Mouse (Mus musculus): ENCODE measurements at regions not wholly inside any gene's neighbourhood (a gene's known extent, or its start where the extent isn't known, plus 50 kb on each side); places are given as distances from the start of the nearest gene placed in this dataset.

DNA sequence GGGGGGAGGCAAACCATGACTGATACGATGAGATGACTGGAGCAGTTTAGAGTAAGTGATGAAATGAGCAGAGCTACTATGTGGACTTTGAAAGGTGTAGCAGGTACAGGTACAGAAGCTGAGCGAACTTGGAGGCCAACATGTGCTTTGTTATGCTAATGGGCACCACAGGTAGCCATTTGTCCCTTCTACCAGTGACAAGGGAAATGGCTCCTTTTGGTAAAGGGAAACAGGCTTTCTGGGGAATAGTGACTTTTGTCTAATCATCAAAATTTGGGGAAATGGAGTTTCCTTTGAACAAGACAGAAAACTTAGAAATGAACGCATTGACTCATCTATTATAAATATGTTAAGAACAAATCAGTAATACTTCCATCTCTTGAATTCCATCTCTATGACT, 368.8 kb downstream of the Insc start:
- H3K27ac ChIP-seq (ENCODE audit: low read length) = no peak overlapping the region
- no peaks in the 10 kb centered on the region for H3K9me3 ChIP-seq (ENCODE audit: control insufficient read depth, low read length)
- no peak overlapping the region for H3K4me3 ChIP-seq (ENCODE audit: low read length)
- no peak for ATAC-seq
- no peaks in the 10 kb centered on the region for H3K36me3 ChIP-seq (ENCODE audit: control insufficient read depth, insufficient read depth, low read length)
- no peaks in the 10 kb centered on the region for H3K27me3 ChIP-seq (replicated peaks; ENCODE audit: control insufficient read depth, insufficient read depth, low read length)
- H3K9ac ChIP-seq (ENCODE audit: low read depth, low read length) = no peak overlapping the region
- WGBS = 65% methylated on average over 3 of the region's 3 CpGs
- no peaks in the 10 kb centered on the region for H3K4me1 ChIP-seq (ENCODE audit: control insufficient read depth, insufficient read depth, low read length)
- H3K4me2 ChIP-seq (ENCODE audit: low read depth, low read length) = no peak overlapping the region

DNA sequence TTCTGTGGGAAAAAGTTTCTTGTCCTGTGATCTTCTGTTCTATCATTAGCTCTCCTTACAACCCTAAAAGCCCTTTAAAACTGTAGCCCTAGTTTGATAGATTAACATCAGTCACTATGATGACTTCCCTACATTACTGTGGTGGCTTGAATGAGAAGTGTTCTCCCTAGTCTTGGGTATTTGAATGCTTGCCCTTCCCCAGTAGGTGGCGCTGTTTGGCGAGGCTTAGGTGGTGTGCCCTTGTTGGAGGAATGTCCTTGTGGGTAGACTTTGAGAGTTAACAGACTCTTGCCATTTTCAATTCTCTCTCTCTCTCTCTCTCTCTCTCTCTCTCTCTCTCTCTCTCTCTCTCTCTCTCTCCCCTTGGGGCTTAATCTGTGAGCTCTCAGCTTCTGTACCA, 379.8 kb downstream of the Insc start:
- no peaks in the 10 kb centered on the region for H3K4me1 ChIP-seq (ENCODE audit: control insufficient read depth, insufficient read depth, low read length)
- WGBS = 40% methylated on average over 2 of the region's 2 CpGs
- no peaks in the 10 kb centered on the region for H3K36me3 ChIP-seq (ENCODE audit: control insufficient read depth, insufficient read depth, low read length)
- no peak overlapping the region for H3K27ac ChIP-seq (ENCODE audit: low read length)
- H3K9me3 ChIP-seq (ENCODE audit: control insufficient read depth, low read length) = no peaks in the 10 kb centered on the region
- no peak overlapping the region for H3K9ac ChIP-seq (ENCODE audit: low read depth, low read length)
- H3K4me3 ChIP-seq (ENCODE audit: low read length) = no peak overlapping the region
- ATAC-seq = no peak
- H3K27me3 ChIP-seq (replicated peaks; ENCODE audit: control insufficient read depth, insufficient read depth, low read length) = no peaks in the 10 kb centered on the region
- H3K4me2 ChIP-seq (ENCODE audit: low read depth, low read length) = no peak overlapping the region

DNA sequence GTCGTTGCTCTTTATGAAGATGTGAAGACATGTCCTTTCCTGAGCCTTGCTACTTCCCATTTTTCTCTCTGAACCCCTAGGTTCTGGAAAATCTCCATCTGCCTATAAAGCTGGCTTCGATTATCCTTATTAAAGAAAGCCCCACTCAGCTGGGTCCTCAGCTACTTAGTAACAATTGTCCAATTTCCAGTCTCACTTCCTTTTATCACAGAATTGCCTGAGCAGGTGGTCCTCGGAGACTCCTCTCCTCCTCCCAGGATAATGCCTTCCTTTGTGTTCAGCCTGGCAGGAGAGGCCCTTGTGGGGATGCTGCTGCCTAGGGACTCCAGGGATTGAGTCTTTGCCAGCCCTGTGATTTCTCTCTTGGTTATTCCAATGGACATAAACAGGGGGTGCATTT, 385.5 kb downstream of the Insc start:
- Histone ChIP-seq H3K4me2 (ENCODE audit: low read depth, low read length) (no peak overlapping the region), H3K4me1 (ENCODE audit: control insufficient read depth, insufficient read depth, low read length) (no peaks in the 10 kb centered on the region), H3K36me3 (ENCODE audit: control insufficient read depth, insufficient read depth, low read length) (no peaks in the 10 kb centered on the region), H3K9ac (ENCODE audit: low read depth, low read length) (no peak overlapping the region), H3K27me3 (replicated peaks; ENCODE audit: control insufficient read depth, insufficient read depth, low read length) (no peaks in the 10 kb centered on the region), H3K9me3 (ENCODE audit: control insufficient read depth, low read length) (no peaks in the 10 kb centered on the region), H3K27ac (ENCODE audit: low read length) (no peak overlapping the region), H3K4me3 (ENCODE audit: low read length) (no peak overlapping the region)
- WGBS = 35% methylated on average over 3 of the region's 3 CpGs
- ATAC-seq = no peak

DNA sequence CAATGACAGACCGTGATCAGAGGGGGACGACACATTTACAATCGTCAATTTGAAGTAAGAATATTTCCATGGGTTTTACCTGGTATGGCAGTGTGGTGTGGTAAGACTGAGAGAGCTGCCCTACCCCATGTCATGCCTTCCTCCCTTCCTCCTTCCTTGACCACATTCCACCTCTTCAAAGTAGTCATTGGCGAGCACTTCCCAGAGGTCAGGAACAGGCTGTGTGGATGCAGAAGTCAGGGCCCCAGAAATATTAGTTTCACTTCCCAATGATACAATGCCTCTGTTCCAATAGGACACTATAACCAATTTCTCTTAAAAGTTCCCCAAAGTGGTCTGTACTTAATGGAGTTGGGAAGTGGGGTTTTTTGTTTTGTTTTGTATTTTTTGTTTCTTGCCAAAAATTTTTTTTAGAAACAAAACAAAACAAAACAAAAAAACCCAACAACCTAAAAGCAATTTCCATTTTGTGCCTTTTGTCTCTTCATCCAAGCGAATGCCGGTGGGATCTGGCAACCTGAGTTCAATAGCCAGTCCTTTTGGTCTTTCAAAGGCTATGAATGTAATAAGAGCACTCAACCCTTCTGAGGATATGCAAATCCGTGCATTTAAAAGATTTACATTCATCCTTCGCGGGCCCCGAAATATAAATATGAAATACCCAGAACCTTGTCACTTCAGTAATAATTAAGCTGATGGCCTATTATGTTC, 387.9 kb downstream of the Insc start:
- H3K27ac ChIP-seq (ENCODE audit: low read length) = no peak overlapping the region
- no peak overlapping the region for H3K9ac ChIP-seq (ENCODE audit: low read depth, low read length)
- no peaks in the 10 kb centered on the region for H3K4me1 ChIP-seq (ENCODE audit: control insufficient read depth, insufficient read depth, low read length)
- H3K27me3 ChIP-seq (replicated peaks; ENCODE audit: control insufficient read depth, insufficient read depth, low read length) = no peaks in the 10 kb centered on the region
- no peak overlapping the region for H3K4me2 ChIP-seq (ENCODE audit: low read depth, low read length)
- no peaks in the 10 kb centered on the region for H3K9me3 ChIP-seq (ENCODE audit: control insufficient read depth, low read length)
- ATAC-seq = no peak
- WGBS = 87% methylated on average over 10 of the region's 10 CpGs
- no peak overlapping the region for H3K4me3 ChIP-seq (ENCODE audit: low read length)
- H3K36me3 ChIP-seq (ENCODE audit: control insufficient read depth, insufficient read depth, low read length) = no peaks in the 10 kb centered on the region

DNA sequence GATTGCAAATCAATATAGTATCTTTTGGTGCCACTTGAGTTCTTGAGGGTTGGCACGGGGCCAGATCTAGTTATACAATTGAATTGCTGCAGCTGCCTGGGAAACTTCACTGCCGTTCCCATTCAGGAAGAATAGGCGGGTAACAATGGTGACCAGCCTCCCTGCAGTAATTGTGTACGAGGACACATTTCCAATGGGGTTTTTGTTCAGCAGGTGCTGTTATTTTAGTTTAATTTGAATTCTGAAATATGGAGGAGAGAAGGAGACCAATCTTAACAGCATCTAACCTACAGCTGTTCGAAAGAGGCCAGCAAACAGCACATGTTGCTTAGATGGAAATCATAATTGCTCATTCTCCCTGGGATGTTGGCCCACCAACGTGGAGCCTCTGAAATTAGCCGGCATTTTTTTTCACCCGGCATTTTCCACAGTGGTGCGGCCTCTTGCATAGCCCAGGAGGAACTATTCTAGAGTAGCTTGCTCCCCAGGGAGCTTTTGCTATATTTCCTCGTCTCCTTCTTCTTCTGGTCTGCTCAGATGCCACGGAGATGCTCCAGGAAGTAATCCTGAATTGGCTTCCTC, 388.6 kb downstream of the Insc start:
- 61% methylated on average over 11 of the region's 11 CpGs for WGBS
- H3K36me3 ChIP-seq (ENCODE audit: control insufficient read depth, insufficient read depth, low read length) = no peaks in the 10 kb centered on the region
- no peak overlapping the region for H3K4me2 ChIP-seq (ENCODE audit: low read depth, low read length)
- no peaks in the 10 kb centered on the region for H3K4me1 ChIP-seq (ENCODE audit: control insufficient read depth, insufficient read depth, low read length)
- no peaks in the 10 kb centered on the region for H3K9me3 ChIP-seq (ENCODE audit: control insufficient read depth, low read length)
- H3K9ac ChIP-seq (ENCODE audit: low read depth, low read length) = no peak overlapping the region
- no peak overlapping the region for H3K27ac ChIP-seq (ENCODE audit: low read length)
- no peak overlapping the region for H3K4me3 ChIP-seq (ENCODE audit: low read length)
- H3K27me3 ChIP-seq (replicated peaks; ENCODE audit: control insufficient read depth, insufficient read depth, low read length) = no peaks in the 10 kb centered on the region
- no peak for ATAC-seq

DNA sequence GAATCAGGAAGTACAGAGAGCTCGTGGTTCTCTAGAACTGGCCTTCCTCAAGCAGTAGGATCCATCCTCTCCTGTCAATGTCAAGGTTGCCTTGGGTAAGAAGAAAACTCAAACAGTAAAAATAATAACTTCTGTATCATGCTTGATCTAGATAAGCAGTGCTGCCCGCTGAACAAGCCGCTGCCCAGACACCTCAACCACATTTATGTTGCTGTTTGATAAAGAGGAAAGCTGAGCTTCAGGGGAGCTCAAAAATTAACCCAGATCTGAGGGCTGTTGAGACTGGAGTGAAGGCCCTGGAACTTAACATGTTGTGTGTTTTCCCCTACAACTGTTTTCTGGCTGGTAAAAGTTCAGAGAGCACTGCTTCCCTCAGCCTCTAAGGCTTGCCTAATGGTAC, 389.1 kb downstream of the Insc start:
- no peak for ATAC-seq
- Histone ChIP-seq H3K9me3 (ENCODE audit: control insufficient read depth, low read length) (no peaks in the 10 kb centered on the region), H3K27me3 (replicated peaks; ENCODE audit: control insufficient read depth, insufficient read depth, low read length) (no peaks in the 10 kb centered on the region), H3K36me3 (ENCODE audit: control insufficient read depth, insufficient read depth, low read length) (no peaks in the 10 kb centered on the region), H3K27ac (ENCODE audit: low read length) (no peak overlapping the region), H3K4me3 (ENCODE audit: low read length) (no peak overlapping the region), H3K4me2 (ENCODE audit: low read depth, low read length) (no peak overlapping the region), H3K4me1 (ENCODE audit: control insufficient read depth, insufficient read depth, low read length) (no peaks in the 10 kb centered on the region), H3K9ac (ENCODE audit: low read depth, low read length) (no peak overlapping the region)
- 60% methylated on average over 3 of the region's 3 CpGs for WGBS

DNA sequence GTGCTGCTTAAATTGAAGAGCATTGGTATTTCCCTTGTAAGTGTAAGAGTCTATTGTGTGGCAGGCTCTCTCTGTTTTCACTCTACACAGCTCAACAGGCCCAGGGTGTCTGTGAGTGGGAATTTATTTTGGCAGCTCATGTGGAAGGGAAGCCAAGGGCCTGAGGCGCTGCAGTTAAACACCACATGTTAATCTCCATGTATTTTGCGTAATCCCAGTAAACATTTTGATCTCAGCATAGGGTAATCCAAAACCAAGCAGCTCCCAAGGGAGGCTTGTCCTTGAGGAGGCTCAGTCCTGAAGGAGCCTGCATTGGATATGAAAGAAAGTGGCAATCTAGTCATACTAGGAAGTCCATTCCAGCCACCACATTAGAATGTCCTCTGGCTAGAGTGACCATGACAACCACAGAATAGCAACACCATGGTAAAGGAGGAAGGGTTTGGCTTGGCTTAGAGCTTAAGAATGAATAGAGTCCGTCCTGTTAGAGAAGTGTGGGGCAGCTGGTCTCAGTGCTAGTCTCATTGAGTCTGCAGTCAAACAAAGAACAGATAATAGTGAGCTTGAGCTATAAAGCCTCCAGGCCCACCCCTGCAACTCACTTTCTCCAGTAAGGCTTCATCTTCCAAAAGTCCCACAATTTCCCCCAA, 391.6 kb downstream of the Insc start:
- ATAC-seq = no peak
- no peaks in the 10 kb centered on the region for H3K36me3 ChIP-seq (ENCODE audit: control insufficient read depth, insufficient read depth, low read length)
- no peak overlapping the region for H3K4me3 ChIP-seq (ENCODE audit: low read length)
- 83% methylated on average over 3 of the region's 3 CpGs for WGBS
- no peak overlapping the region for H3K27ac ChIP-seq (ENCODE audit: low read length)
- H3K4me1 ChIP-seq (ENCODE audit: control insufficient read depth, insufficient read depth, low read length) = no peaks in the 10 kb centered on the region
- no peak overlapping the region for H3K9ac ChIP-seq (ENCODE audit: low read depth, low read length)
- no peaks in the 10 kb centered on the region for H3K9me3 ChIP-seq (ENCODE audit: control insufficient read depth, low read length)
- no peak overlapping the region for H3K4me2 ChIP-seq (ENCODE audit: low read depth, low read length)
- H3K27me3 ChIP-seq (replicated peaks; ENCODE audit: control insufficient read depth, insufficient read depth, low read length) = no peaks in the 10 kb centered on the region

DNA sequence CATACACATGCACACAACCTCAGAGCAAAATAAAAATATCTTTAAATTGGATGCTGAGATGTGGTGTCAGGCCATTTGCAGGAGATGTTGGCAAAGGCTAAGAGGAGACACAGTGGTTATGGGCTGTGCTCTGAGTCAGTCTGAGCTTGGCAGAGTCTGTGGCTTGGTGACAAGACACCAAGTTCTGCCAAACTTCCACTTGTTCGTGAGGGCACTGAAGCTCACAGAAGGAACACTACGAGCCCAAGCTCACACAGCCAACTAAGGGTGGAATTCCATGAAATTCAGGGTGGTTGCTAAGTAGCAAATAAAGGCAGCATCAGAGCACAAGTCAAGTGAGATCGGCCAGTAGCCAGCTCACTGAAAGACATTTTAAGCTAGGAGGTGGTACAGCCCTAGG, 396.8 kb downstream of the Insc start:
- no peak overlapping the region for H3K4me2 ChIP-seq (ENCODE audit: low read depth, low read length)
- no peak overlapping the region for H3K9ac ChIP-seq (ENCODE audit: low read depth, low read length)
- ATAC-seq = no peak
- H3K4me3 ChIP-seq (ENCODE audit: low read length) = no peak overlapping the region
- H3K36me3 ChIP-seq (ENCODE audit: control insufficient read depth, insufficient read depth, low read length) = no peaks in the 10 kb centered on the region
- H3K27ac ChIP-seq (ENCODE audit: low read length) = no peak overlapping the region
- no peaks in the 10 kb centered on the region for H3K27me3 ChIP-seq (replicated peaks; ENCODE audit: control insufficient read depth, insufficient read depth, low read length)
- WGBS = 79% methylated on average over 3 of the region's 3 CpGs
- H3K9me3 ChIP-seq (ENCODE audit: control insufficient read depth, low read length) = no peaks in the 10 kb centered on the region
- H3K4me1 ChIP-seq (ENCODE audit: control insufficient read depth, insufficient read depth, low read length) = no peaks in the 10 kb centered on the region

DNA sequence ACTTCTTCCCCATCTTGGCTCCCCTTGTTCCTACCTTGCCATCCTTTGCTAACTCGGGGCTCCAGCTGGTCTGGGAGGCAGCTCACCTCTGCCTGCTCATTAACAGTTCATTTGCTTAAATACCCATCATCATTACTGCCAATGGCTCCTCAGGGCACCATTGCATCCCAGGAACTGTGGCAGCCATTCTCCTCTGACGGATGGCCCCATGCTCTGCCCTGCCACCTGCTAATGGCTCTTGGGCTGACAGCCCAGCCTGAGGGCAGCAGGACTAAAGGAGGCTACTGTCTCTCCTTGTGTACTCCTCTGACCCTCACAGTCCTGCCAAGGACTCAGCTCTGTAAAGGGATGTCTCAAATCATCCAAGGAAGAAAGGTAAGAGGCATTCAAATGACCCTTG, 398.7 kb downstream of the Insc start:
- H3K4me3 ChIP-seq (ENCODE audit: low read length) = no peak overlapping the region
- ATAC-seq = no peak
- no peak overlapping the region for H3K9ac ChIP-seq (ENCODE audit: low read depth, low read length)
- no peaks in the 10 kb centered on the region for H3K27me3 ChIP-seq (replicated peaks; ENCODE audit: control insufficient read depth, insufficient read depth, low read length)
- no peaks in the 10 kb centered on the region for H3K4me1 ChIP-seq (ENCODE audit: control insufficient read depth, insufficient read depth, low read length)
- WGBS = 71% methylated on average over 2 of the region's 2 CpGs
- H3K36me3 ChIP-seq (ENCODE audit: control insufficient read depth, insufficient read depth, low read length) = no peaks in the 10 kb centered on the region
- no peaks in the 10 kb centered on the region for H3K9me3 ChIP-seq (ENCODE audit: control insufficient read depth, low read length)
- H3K27ac ChIP-seq (ENCODE audit: low read length) = no peak overlapping the region
- no peak overlapping the region for H3K4me2 ChIP-seq (ENCODE audit: low read depth, low read length)

Data from intestine, embryonic 16.5 days (tissue).